In genomic region chr7:140797619-140798018, GRCm38 (mm10) we compare ENCODE assay signal across 24 mouse cellular contexts. TPM values are rescaled to one million over a fixed set of nuclear protein-coding genes. Genes with fewer than 3 reads are reported as not detected.
DNase-seq lines count a peak whose midpoint lies in the region; ATAC-seq and TF ChIP-seq lines count a peak whose summit lies in the region.
"Had no signal": no experiment of that assay in that cellular context is flagged by ENCODE, and none has a peak within 500 bp of the region (broad histone marks: within the 10 kb centered on the region; RNA-seq: fewer than 3 reads in every experiment).

No protein-coding gene starts in this region.

- 88% methylated on average over 3 of the region's 3 CpGs for WGBS in intestine, embryonic 14.5 days
- WGBS in intestine, embryonic 16.5 days = 90% methylated on average over 3 of the region's 3 CpGs
- WGBS in intestine, postnatal 0 days = 78% methylated on average over 3 of the region's 3 CpGs
- WGBS in forebrain, embryonic 10.5 days = 83% methylated on average over 3 of the region's 3 CpGs

- DNase-seq in intestine, embryonic 14.5 days (ENCODE audit: low spot score) = peak; percentile 20
- peak; percentile 3 for DNase-seq in CH12.LX (ENCODE audit: extremely low read depth)
- no peak for DNase-seq in MEL (ENCODE audit: low read depth, low spot score)
- DNase-seq in forebrain, embryonic 10.5 days (ENCODE audit: extremely low spot score, low spot score) = no peak
- DNase-seq in right cerebral cortex, postnatal 10 days (ENCODE audit: low spot score in 2 of 2) = no peak
- DNase-seq: adrenal gland, adult 2 months; B cell, adult 2 months; cerebellum, postnatal 25 days; gastrocnemius, postnatal 10 days; heart, postnatal 14 days; kidney, adult 9 months; kidney, postnatal 4 days; liver, embryonic 13.5 days; lung, postnatal 36 days had no signal

- no peaks in the 10 kb centered on the region for H3K9me3 ChIP-seq in intestine, embryonic 14.5 days (ENCODE audit: control insufficient read depth, low read length)
- H3K9me3 ChIP-seq in intestine, embryonic 16.5 days (ENCODE audit: control insufficient read depth, low read length) = no peaks in the 10 kb centered on the region
- H3K9me3 ChIP-seq in CH12.LX (replicated peaks; ENCODE audit: low read length) = no peaks in the 10 kb centered on the region
- no peaks in the 10 kb centered on the region for H3K9me3 ChIP-seq in MEL (replicated peaks; ENCODE audit: insufficient read depth, low read length)
- no peaks in the 10 kb centered on the region for H3K9me3 ChIP-seq in intestine, postnatal 0 days (ENCODE audit: control insufficient read depth)
- no peaks in the 10 kb centered on the region for H3K9me3 ChIP-seq in forebrain, embryonic 10.5 days
- H3K9me3 ChIP-seq: G1E; liver, embryonic 13.5 days; midbrain, embryonic 12.5 days had no signal

- TF ChIP-seq POLR2A in CH12.LX (IDR thresholded peaks at IDR 0.05; ENCODE audit: low read depth, low read length) (no peak), MEL (IDR thresholded peaks at IDR 0.05; ENCODE audit: control insufficient read depth in 1 of 2, insufficient read depth in 1 of 2, low read depth in 1 of 2, low read length in 2 of 2, poor library complexity in 1 of 2) (no peak)

- H3K79me2 ChIP-seq in CH12.LX (replicated peaks; ENCODE audit: control insufficient read depth, extremely low read depth, insufficient read depth, poor library complexity, severe bottlenecking) (no peaks in the 10 kb centered on the region), MEL (ENCODE audit: control insufficient read depth, insufficient read depth, low read length, poor library complexity) (no peaks in the 10 kb centered on the region)

- TF ChIP-seq CTCF in CH12.LX (conservative IDR thresholded peaks at IDR 0.05 in 1 of 2, IDR thresholded peaks at IDR 0.05 in 1 of 2; ENCODE audit: low read depth in 2 of 2, low read length in 2 of 2) (peak in 1 of 2 experiments; percentile 51; a peak in 2 of 4 replicates), MEL (IDR thresholded peaks at IDR 0.05 in 2 of 3, conservative IDR thresholded peaks at IDR 0.05 in 1 of 3; ENCODE audit: control insufficient read depth in 1 of 3, insufficient read depth in 1 of 3, low read depth in 2 of 3, low read length in 3 of 3, poor library complexity in 1 of 3, severe bottlenecking in 1 of 3) (peak in 2 of 3 experiments; percentile 2 to 8; a peak in 1 of 6 replicates)
- peak; percentile 43 for TF ChIP-seq CTCF in intestine, postnatal 0 days (IDR thresholded peaks at IDR 0.05; ENCODE audit: low read depth)

- H3K4me1 ChIP-seq in intestine, embryonic 14.5 days (replicated peaks; ENCODE audit: control insufficient read depth, insufficient read depth, low read length) = no peaks in the 10 kb centered on the region
- no peaks in the 10 kb centered on the region for H3K4me1 ChIP-seq in intestine, embryonic 16.5 days (ENCODE audit: control insufficient read depth, insufficient read depth, low read length)
- H3K4me1 ChIP-seq in CH12.LX (ENCODE audit: control insufficient read depth in 1 of 2, insufficient read depth in 2 of 2) (no peaks in the 10 kb centered on the region), MEL (ENCODE audit: control insufficient read depth in 1 of 2, insufficient read depth in 2 of 2, low read length in 2 of 2) (no peaks in the 10 kb centered on the region)
- H3K4me1 ChIP-seq in intestine, postnatal 0 days (replicated peaks; ENCODE audit: control insufficient read depth, insufficient read depth, low read length) = no peaks in the 10 kb centered on the region
- H3K4me1 ChIP-seq in forebrain, embryonic 10.5 days = no peaks in the 10 kb centered on the region
- H3K4me1 ChIP-seq: liver, embryonic 13.5 days; midbrain, embryonic 12.5 days had no signal

- H3K9ac ChIP-seq in intestine, embryonic 14.5 days (ENCODE audit: low read length) = no peak overlapping the region
- no peak overlapping the region for H3K9ac ChIP-seq in intestine, embryonic 16.5 days (ENCODE audit: low read depth, low read length)
- H3K9ac ChIP-seq in CH12.LX (ENCODE audit: insufficient read depth, low read depth) (no peak overlapping the region), MEL (ENCODE audit: control insufficient read depth, low read depth, low read length, poor library complexity, severe bottlenecking) (no peak overlapping the region)
- H3K9ac ChIP-seq in intestine, postnatal 0 days (ENCODE audit: low read depth, low read length) = no peak overlapping the region
- H3K9ac ChIP-seq: hindbrain, embryonic 14.5 days; liver, embryonic 13.5 days; midbrain, embryonic 12.5 days had no signal

- dilution Hi-C loops in CH12.LX (cut with MboI; ENCODE audit: extremely low pct_ligation_motif_present, extremely low pct_unique_long_range_greater_than_20kb, low sequenced_read_pairs) = no loop called here

- no peak for TF ChIP-seq EP300 in CH12.LX (IDR thresholded peaks at IDR 0.05; ENCODE audit: low read length)
- TF ChIP-seq EP300 in MEL (IDR thresholded peaks at IDR 0.05; ENCODE audit: low read depth in 1 of 2, low read length in 2 of 2) = no peak

- H3K27me3 ChIP-seq in intestine, embryonic 14.5 days (replicated peaks; ENCODE audit: control insufficient read depth, insufficient read depth, low read length) = no peaks in the 10 kb centered on the region
- no peaks in the 10 kb centered on the region for H3K27me3 ChIP-seq in intestine, embryonic 16.5 days (replicated peaks; ENCODE audit: control insufficient read depth, insufficient read depth, low read length)
- peaks cover 90% of the 10 kb centered on the region for H3K27me3 ChIP-seq in CH12.LX (replicated peaks)
- H3K27me3 ChIP-seq in MEL (ENCODE audit: control insufficient read depth in 1 of 2, insufficient read depth in 2 of 2, low read length in 2 of 2) = peaks cover 3 to 7% of the 10 kb centered on the region in 2 experiments
- H3K27me3 ChIP-seq in intestine, postnatal 0 days (replicated peaks; ENCODE audit: control insufficient read depth, insufficient read depth, low read length) = no peaks in the 10 kb centered on the region
- no peaks in the 10 kb centered on the region for H3K27me3 ChIP-seq in forebrain, embryonic 10.5 days (ENCODE audit: poor library complexity, severe bottlenecking)
- H3K27me3 ChIP-seq: liver, embryonic 13.5 days; midbrain, embryonic 12.5 days had no signal

- no peak overlapping the region for H3K4me3 ChIP-seq in intestine, embryonic 14.5 days (ENCODE audit: low read depth, low read length)
- H3K4me3 ChIP-seq in intestine, embryonic 16.5 days (ENCODE audit: low read length) = no peak overlapping the region
- no peak overlapping the region for H3K4me3 ChIP-seq in CH12.LX (replicated peaks in 1 of 3; ENCODE audit: low read depth in 2 of 3, low read length in 2 of 3, poor library complexity in 1 of 3)
- H3K4me3 ChIP-seq in MEL (ENCODE audit: control insufficient read depth in 1 of 2, insufficient read depth in 1 of 2, low read depth in 2 of 2, low read length in 2 of 2) = no peak overlapping the region
- no peak overlapping the region for H3K4me3 ChIP-seq in intestine, postnatal 0 days (ENCODE audit: low read depth, low read length)
- no peak overlapping the region for H3K4me3 ChIP-seq in forebrain, embryonic 10.5 days
- H3K4me3 ChIP-seq: liver, embryonic 13.5 days; midbrain, embryonic 12.5 days had no signal

- ATAC-seq in intestine, embryonic 14.5 days (replicated peaks; ENCODE audit: low FRiP score, low TSS enrichment, low read depth) = 0 out of 2 replicates have a peak, but pooled peaks have one; percentile 32
- ATAC-seq in intestine, embryonic 16.5 days = no peak
- ATAC-seq in intestine, postnatal 0 days = no peak

- in situ Hi-C loops in CH12.LX (cut with MboI; ENCODE audit: low pct_ligation_motif_present, low pct_unique_long_range_greater_than_20kb, low sequenced_read_pairs) = loop anchor here (25.0 kb wide), 1 partner anchor 610 kb away; no protein-coding TSS in a partner anchor

- no peak overlapping the region for H3K27ac ChIP-seq in intestine, embryonic 14.5 days (ENCODE audit: low read depth)
- no peak overlapping the region for H3K27ac ChIP-seq in intestine, embryonic 16.5 days (ENCODE audit: low read length)
- H3K27ac ChIP-seq in CH12.LX (ENCODE audit: insufficient read depth, low read depth) = no peak overlapping the region
- no peak overlapping the region for H3K27ac ChIP-seq in MEL (ENCODE audit: control insufficient read depth, low read depth, low read length)
- no peak overlapping the region for H3K27ac ChIP-seq in intestine, postnatal 0 days (ENCODE audit: low read depth, low read length)
- H3K27ac ChIP-seq in forebrain, embryonic 10.5 days = no peak overlapping the region
- H3K27ac ChIP-seq: hindbrain, embryonic 14.5 days; liver, embryonic 13.5 days; midbrain, embryonic 12.5 days had no signal

- TF ChIP-seq RAD21 in CH12.LX (IDR thresholded peaks at IDR 0.05; ENCODE audit: low read depth, low read length) (no peak; the same call in 1 of the 2 replicates), MEL (IDR thresholded peaks at IDR 0.05; ENCODE audit: low read depth, low read length) (no peak)

- no peak overlapping the region for H3K4me2 ChIP-seq in intestine, embryonic 14.5 days (ENCODE audit: low read length)
- H3K4me2 ChIP-seq in intestine, embryonic 16.5 days (ENCODE audit: low read depth, low read length) = no peak overlapping the region
- no peak overlapping the region for H3K4me2 ChIP-seq in CH12.LX (ENCODE audit: insufficient read depth, low read depth, poor library complexity, severe bottlenecking)
- H3K4me2 ChIP-seq in intestine, postnatal 0 days (replicated peaks; ENCODE audit: low read depth) = no peak overlapping the region
- H3K4me2 ChIP-seq: heart, embryonic 11.5 days; hindbrain, embryonic 14.5 days; liver, embryonic 13.5 days; midbrain, embryonic 12.5 days had no signal

- H3K36me3 ChIP-seq in intestine, embryonic 14.5 days (ENCODE audit: control insufficient read depth, insufficient read depth, low read length) = no peaks in the 10 kb centered on the region
- no peaks in the 10 kb centered on the region for H3K36me3 ChIP-seq in intestine, embryonic 16.5 days (ENCODE audit: control insufficient read depth, insufficient read depth, low read length)
- H3K36me3 ChIP-seq in CH12.LX (replicated peaks in 1 of 2; ENCODE audit: control insufficient read depth in 1 of 2, insufficient read depth in 1 of 2, low read length in 1 of 2) (no peaks in the 10 kb centered on the region), MEL (ENCODE audit: control insufficient read depth in 1 of 2, insufficient read depth in 2 of 2, low read length in 2 of 2) (no peaks in the 10 kb centered on the region)
- no peaks in the 10 kb centered on the region for H3K36me3 ChIP-seq in intestine, postnatal 0 days (ENCODE audit: control insufficient read depth, insufficient read depth)
- H3K36me3 ChIP-seq in forebrain, embryonic 10.5 days (replicated peaks) = no peaks in the 10 kb centered on the region
- H3K36me3 ChIP-seq: G1E; liver, embryonic 13.5 days; midbrain, embryonic 12.5 days had no signal

RNA-seq across cellular contexts. Expression of gene Syce1, which starts 10.0 kb away (rescaled TPM):
- 0.30 and 0.45 TPM in 2 replicates for polyA plus RNA-seq in intestine, embryonic 14.5 days (2014; fragmentation: Nextera tagmentation; extraction: Ambion mirVana)
- polyA plus RNA-seq in intestine, embryonic 16.5 days (2015; fragmentation: Nextera tagmentation; extraction: Ambion mirVana) = 0.18 and 0.38 TPM in 2 replicates
- total RNA-seq in CH12.LX (2012; rRNA removed) (not detected in 2 replicates), CH12.LX (2014; rRNA removed) (not detected in 2 replicates), MEL (2012; rRNA removed) (not detected in 2 replicates)
- polyA plus RNA-seq in CH12.LX (2012; ENCODE audit: insufficient read length, low read depth) (not detected in 2 replicates), MEL (2012; ENCODE audit: insufficient read depth in 1 of 2, insufficient read length in 2 of 2, low read depth in 1 of 2, low replicate concordance in 2 of 2, missing spikeins in 1 of 2) (not detected)
- polyA plus RNA-seq in intestine, postnatal 0 days (2015; fragmentation: Nextera tagmentation; extraction: Ambion mirVana) = 0.18 and 0.30 TPM in 2 replicates
- polyA plus RNA-seq in forebrain, embryonic 10.5 days (2016; fragmentation: Nextera tagmentation; extraction: Ambion mirVana) = not detected in 2 replicates
- total RNA-seq: adrenal gland, adult 2 months; G1E; gastrocnemius, postnatal 10 days; heart, postnatal 14 days; layer of hippocampus, postnatal 14 days had no signal
- polyA plus RNA-seq: adrenal gland, adult 2 months; G1E; neural tube, embryonic 14.5 days; small intestine, adult 2 months had no signal

RNA-seq across cellular contexts. Expression of gene Zfp941, which starts 24.4 kb away (rescaled TPM):
- 2.8 and 3.0 TPM in 2 replicates for polyA plus RNA-seq in intestine, embryonic 14.5 days (2014; fragmentation: Nextera tagmentation; extraction: Ambion mirVana)
- 0.95 and 1.1 TPM in 2 replicates for polyA plus RNA-seq in intestine, embryonic 16.5 days (2015; fragmentation: Nextera tagmentation; extraction: Ambion mirVana)
- total RNA-seq in CH12.LX (2012; rRNA removed) (0.29 and 0.34 TPM in 2 replicates), CH12.LX (2014; rRNA removed) (not detected in 2 replicates), MEL (2012; rRNA removed) (not detected in 2 replicates)
- polyA plus RNA-seq in CH12.LX (2012; ENCODE audit: insufficient read length, low read depth) (not detected in 2 replicates), MEL (2012; ENCODE audit: insufficient read depth in 1 of 2, insufficient read length in 2 of 2, low read depth in 1 of 2, low replicate concordance in 2 of 2, missing spikeins in 1 of 2) (not detected)
- 0.59 and 0.76 TPM in 2 replicates for polyA plus RNA-seq in intestine, postnatal 0 days (2015; fragmentation: Nextera tagmentation; extraction: Ambion mirVana)
- polyA plus RNA-seq in forebrain, embryonic 10.5 days (2016; fragmentation: Nextera tagmentation; extraction: Ambion mirVana) = 3.7 and 3.8 TPM in 2 replicates
- polyA plus RNA-seq: G1E; small intestine, adult 2 months had no signal

RNA-seq across cellular contexts. Expression of gene Cyp2e1, which starts 34.1 kb away (rescaled TPM):
- not detected in 2 replicates for polyA plus RNA-seq in intestine, embryonic 14.5 days (2014; fragmentation: Nextera tagmentation; extraction: Ambion mirVana)
- not detected in 2 replicates for polyA plus RNA-seq in intestine, embryonic 16.5 days (2015; fragmentation: Nextera tagmentation; extraction: Ambion mirVana)
- total RNA-seq in CH12.LX (2012; rRNA removed) (not detected in 2 replicates), CH12.LX (2014; rRNA removed) (not detected in 2 replicates), MEL (2012; rRNA removed) (not detected in 2 replicates)
- polyA plus RNA-seq in CH12.LX (2012; ENCODE audit: insufficient read length, low read depth) (not detected in 2 replicates), MEL (2012; ENCODE audit: insufficient read depth in 1 of 2, insufficient read length in 2 of 2, low read depth in 1 of 2, low replicate concordance in 2 of 2, missing spikeins in 1 of 2) (not detected)
- polyA plus RNA-seq in intestine, postnatal 0 days (2015; fragmentation: Nextera tagmentation; extraction: Ambion mirVana) = not detected in 2 replicates
- polyA plus RNA-seq in forebrain, embryonic 10.5 days (2016; fragmentation: Nextera tagmentation; extraction: Ambion mirVana) = not detected in 2 replicates
- total RNA-seq: layer of hippocampus, postnatal 14 days; left cerebral cortex, postnatal 14 days had no signal
- polyA plus RNA-seq: G1E; heart, embryonic 11.5 days; hindbrain, embryonic 14.5 days; midbrain, embryonic 12.5 days; neural tube, embryonic 14.5 days had no signal

RNA-seq across cellular contexts. Expression of gene Urah, which starts 37.2 kb away (rescaled TPM):
- 1.3 and 3.2 TPM in 2 replicates for polyA plus RNA-seq in intestine, embryonic 14.5 days (2014; fragmentation: Nextera tagmentation; extraction: Ambion mirVana)
- polyA plus RNA-seq in intestine, embryonic 16.5 days (2015; fragmentation: Nextera tagmentation; extraction: Ambion mirVana) = 6.1 and 7.5 TPM in 2 replicates
- total RNA-seq in CH12.LX (2012; rRNA removed) = not detected in 2 replicates
- total RNA-seq in CH12.LX (2014; rRNA removed) = not detected in 2 replicates
- polyA plus RNA-seq in CH12.LX (2012; ENCODE audit: insufficient read length, low read depth) = not detected in 2 replicates
- not detected in 2 replicates for total RNA-seq in MEL (2012; rRNA removed)
- not detected for polyA plus RNA-seq in MEL (2012; ENCODE audit: insufficient read depth in 1 of 2, insufficient read length in 2 of 2, low read depth in 1 of 2, low replicate concordance in 2 of 2, missing spikeins in 1 of 2)
- polyA plus RNA-seq in intestine, postnatal 0 days (2015; fragmentation: Nextera tagmentation; extraction: Ambion mirVana) = 52.2 and 55.3 TPM in 2 replicates
- polyA plus RNA-seq in forebrain, embryonic 10.5 days (2016; fragmentation: Nextera tagmentation; extraction: Ambion mirVana) = 0.41 and 0.64 TPM in 2 replicates
- total RNA-seq: G1E; gastrocnemius, postnatal 10 days; heart, postnatal 14 days had no signal
- polyA plus RNA-seq: G1E; heart, embryonic 11.5 days had no signal

RNA-seq across cellular contexts. Expression of gene Scgb1c1, which starts 47.7 kb away (rescaled TPM):
- polyA plus RNA-seq in intestine, embryonic 14.5 days (2014; fragmentation: Nextera tagmentation; extraction: Ambion mirVana) = not detected in 2 replicates
- not detected in 2 replicates for polyA plus RNA-seq in intestine, embryonic 16.5 days (2015; fragmentation: Nextera tagmentation; extraction: Ambion mirVana)
- total RNA-seq in CH12.LX (2012; rRNA removed) (not detected in 2 replicates), CH12.LX (2014; rRNA removed) (not detected in 2 replicates), MEL (2012; rRNA removed) (not detected in 2 replicates)
- polyA plus RNA-seq in CH12.LX (2012; ENCODE audit: insufficient read length, low read depth) (not detected in 2 replicates), MEL (2012; ENCODE audit: insufficient read depth in 1 of 2, insufficient read length in 2 of 2, low read depth in 1 of 2, low replicate concordance in 2 of 2, missing spikeins in 1 of 2) (not detected)
- not detected in 2 replicates for polyA plus RNA-seq in intestine, postnatal 0 days (2015; fragmentation: Nextera tagmentation; extraction: Ambion mirVana)
- polyA plus RNA-seq in forebrain, embryonic 10.5 days (2016; fragmentation: Nextera tagmentation; extraction: Ambion mirVana) = not detected in 2 replicates
- total RNA-seq: adrenal gland, adult 2 months; G1E; gastrocnemius, postnatal 10 days; layer of hippocampus, postnatal 14 days; left cerebral cortex, postnatal 14 days had no signal
- polyA plus RNA-seq: adrenal gland, adult 2 months; G1E; heart, embryonic 11.5 days; hindbrain, embryonic 14.5 days; liver, embryonic 13.5 days; midbrain, embryonic 12.5 days; neural tube, embryonic 14.5 days; small intestine, adult 2 months had no signal

Comparison
In these comparisons a context has a peak if more than half of its experiments do, and no peak if none do; other contexts are left out.
1. DNase-seq: peak in intestine, embryonic 14.5 days (single experiment) and CH12.LX (single experiment); none in MEL (single experiment), forebrain, embryonic 10.5 days (single experiment) and right cerebral cortex, postnatal 10 days (0 of 2).